Mouse (Mus musculus) ES-Bruce4 (cell line): ENCODE results near the gene Mrpl3.

Experiments used
- CTCF ChIP-seq: IDR thresholded peaks from one replicate; pipeline ENCODE4 v1.8.1; 2011; ENCODE audit warnings: low read depth, low read length
- EP300 ChIP-seq: IDR thresholded peaks from 2 replicates; pipeline ENCODE4 v1.6.1; 2011; ENCODE audit warnings: low read depth, low read length; ENCODE audit not compliant: insufficient read depth

- TF ChIP-seq EP300, result no peak
- TF ChIP-seq CTCF, result no peak
Observed at GRCm38 (mm10) chr9:105028311-105028710, 24.7 kb upstream of the Mrpl3 start.
